Mouse (Mus musculus): ENCODE measurements around the gene Efna4.

DNA sequence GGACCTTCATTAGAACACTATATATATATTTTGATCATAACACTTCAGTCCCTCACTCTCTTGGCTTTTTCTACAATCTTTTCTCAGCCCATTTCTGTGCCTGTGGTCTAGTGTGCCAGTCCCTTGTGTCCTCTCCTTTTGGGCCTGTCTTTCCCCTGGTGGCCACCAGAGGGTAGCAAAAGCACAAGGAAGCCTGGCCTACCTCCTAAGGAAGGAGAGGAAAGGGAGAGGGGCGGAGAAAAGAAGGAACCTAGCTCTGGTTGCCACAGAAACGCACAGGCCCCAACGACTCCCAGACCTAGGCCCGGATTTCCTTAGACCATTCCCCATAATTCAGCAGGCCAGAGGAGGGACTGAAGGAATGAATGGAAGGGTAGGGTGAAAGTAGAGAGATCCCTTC lies 21.0 kb downstream of the Efna4 start:
- TF ChIP-seq CTCF (IDR thresholded peaks at IDR 0.05; ENCODE audit: low read depth) = peak; percentile 97
- no peak for TF ChIP-seq EP300 (optimal IDR thresholded peaks at IDR 0.05)

Data from stomach, postnatal 0 days (tissue).